22 mouse cellular contexts compared by ENCODE assay signal in genomic region chr11:62264018-62264417, GRCm38 (mm10).
"Had no signal": no experiment of that assay in that cellular context is flagged by ENCODE, and none has a peak within 500 bp of the region (broad histone marks: within the 10 kb centered on the region; RNA-seq: fewer than 3 reads in every experiment).

No protein-coding gene starts in this region.

- H3K27ac ChIP-seq: left cerebral cortex, adult 2 months; limb, embryonic 12.5 days; limb, embryonic 15.5 days; liver, embryonic 14.5 days; macrophage; midbrain, embryonic 13.5 days; neural tube, embryonic 12.5 days; stomach, embryonic 15.5 days had no signal

- H3K27me3 ChIP-seq: limb, embryonic 12.5 days; limb, embryonic 15.5 days; midbrain, embryonic 13.5 days; neural tube, embryonic 12.5 days; stomach, embryonic 15.5 days had no signal

- DNase-seq: kidney, adult 18-20 months; kidney, adult 9 months; kidney, postnatal 14 days; kidney, postnatal 4 days; layer of hippocampus, postnatal 36 days; liver, postnatal 0 days; retina, postnatal 1 day; right cerebral cortex, postnatal 25 days; spleen, adult 18-20 months; thymus, postnatal 25 days had no signal

- H3K36me3 ChIP-seq: midbrain, embryonic 13.5 days; neural tube, embryonic 12.5 days; stomach, embryonic 15.5 days had no signal

- H3K4me3 ChIP-seq: left cerebral cortex, adult 2 months; limb, embryonic 12.5 days; limb, embryonic 15.5 days; midbrain, embryonic 13.5 days; neural tube, embryonic 12.5 days; stomach, embryonic 15.5 days had no signal

- H3K9me3 ChIP-seq: limb, embryonic 12.5 days; limb, embryonic 15.5 days; midbrain, embryonic 13.5 days; neural tube, embryonic 12.5 days; stomach, embryonic 15.5 days had no signal

- H3K9ac ChIP-seq: limb, embryonic 12.5 days; limb, embryonic 15.5 days; liver, embryonic 14.5 days; liver, postnatal 0 days; lung, embryonic 14.5 days; midbrain, embryonic 13.5 days; neural tube, embryonic 12.5 days; stomach, embryonic 15.5 days had no signal

- H3K4me2 ChIP-seq: limb, embryonic 12.5 days; limb, embryonic 15.5 days; liver, embryonic 11.5 days; lung, embryonic 14.5 days; midbrain, embryonic 13.5 days; neural tube, embryonic 12.5 days; stomach, embryonic 15.5 days had no signal

- ATAC-seq: liver, postnatal 0 days; lung, postnatal 0 days; midbrain, embryonic 13.5 days; midbrain, embryonic 16.5 days had no signal
